Mouse (Mus musculus) stomach, postnatal 0 days (tissue): ENCODE measurements at regions not wholly inside any gene's neighbourhood (a gene's known extent, or its start where the extent isn't known, plus 50 kb on each side); places are given as distances from the start of the nearest gene placed in this dataset.

Source experiments
- ATAC-seq: fragments of 200-750 bp; cut with Nextera tagmentation; 2 replicates; pipeline ENCODE4 v1.8.0; 2017; ENCODE audit not compliant: low FRiP score, low TSS enrichment
- DNase-seq: peaks from one replicate; pipeline ENCODE4 v3.0.0-alpha.2; 2016; ENCODE audit warnings: low spot score
- H3K27ac ChIP-seq: fragments of 300-500 bp; sonication (generic); replicated peaks from 2 replicates; pipeline ENCODE4 v1.5.1; 2014; ENCODE audit warnings: mild to moderate bottlenecking, control low read depth
- H3K27me3 ChIP-seq: fragments of 300-500 bp; sonication (generic); 2 replicates; pipeline ENCODE4 v1.6.1; 2014; ENCODE audit warnings: low read length; ENCODE audit not compliant: control insufficient read depth, insufficient read depth
- H3K36me3 ChIP-seq: fragments of 300-500 bp; sonication (generic); 2 replicates; pipeline ENCODE4 v1.6.1; 2014; ENCODE audit warnings: low read length, mixed read lengths; ENCODE audit not compliant: control insufficient read depth, insufficient read depth
- H3K4me1 ChIP-seq: fragments of 300-500 bp; sonication (generic); replicated peaks from 2 replicates; pipeline ENCODE4 v1.6.1; 2014; ENCODE audit warnings: antibody characterized with exemption; ENCODE audit not compliant: control insufficient read depth, insufficient read depth
- H3K4me2 ChIP-seq: fragments of 300-500 bp; sonication (generic); replicated peaks from 2 replicates; pipeline ENCODE4 v1.6.1; 2014; ENCODE audit warnings: low read depth, mild to moderate bottlenecking, control low read depth, moderate library complexity
- H3K4me3 ChIP-seq: fragments of 300-500 bp; sonication (generic); 2 replicates; pipeline ENCODE4 v1.5.1; 2014; ENCODE audit warnings: low read depth, low read length, control low read depth
- H3K9ac ChIP-seq: fragments of 300-500 bp; sonication (generic); 2 replicates; pipeline ENCODE4 v1.6.1; 2014; ENCODE audit warnings: mild to moderate bottlenecking, low read length, control low read depth, mixed read lengths
- H3K9me3 ChIP-seq: fragments of 300-500 bp; sonication (generic); 2 replicates; pipeline ENCODE4 v1.6.1; 2016; ENCODE audit warnings: low read length; ENCODE audit not compliant: control insufficient read depth
- CTCF ChIP-seq: IDR thresholded peaks from 2 replicates; pipeline ENCODE4 v1.5.1; 2016; ENCODE audit warnings: antibody characterized with exemption, low read depth, mild to moderate bottlenecking, moderate library complexity
- EP300 ChIP-seq: optimal IDR thresholded peaks from 2 replicates; pipeline ENCODE3; 2016; ENCODE audit warnings: antibody characterized with exemption
- WGBS: fragments of 180-500 bp; shearing (Covaris S2); extraction: QIAGEN DNeasy Blood & Tissue Kit; methylation state at CpG from one replicate; pipeline ENCODE4 v1.1.7; 2014; 5-methylcytosine and 5-hydroxymethylcytosine counted together

DNA sequence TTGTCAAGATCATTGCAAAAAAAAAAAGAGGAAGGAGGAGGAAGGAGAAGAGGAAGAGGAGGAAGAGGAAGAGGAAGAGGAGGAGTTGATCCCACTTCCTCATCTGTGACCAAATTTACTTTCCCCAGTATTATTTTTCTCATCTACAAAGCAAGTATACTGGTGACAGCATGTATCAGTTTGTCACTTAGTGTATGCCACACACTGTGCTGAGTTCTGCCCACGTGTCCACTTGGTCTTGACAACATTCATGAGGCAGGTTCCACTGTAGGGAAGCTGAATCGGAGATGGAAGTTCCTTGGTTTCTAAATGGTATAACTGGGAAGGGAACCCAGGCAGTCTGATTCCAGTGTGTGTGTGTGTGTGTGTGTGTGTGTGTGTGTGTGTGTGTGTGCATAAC, 122.3 kb upstream of the Hs3st2 start:
- no peaks in the 10 kb centered on the region for H3K36me3 ChIP-seq
- 75% methylated on average over 2 of the region's 2 CpGs for whole genome bisulfite sequencing
- TF ChIP-seq CTCF, result no peak
- no peaks in the 10 kb centered on the region for H3K9me3 ChIP-seq
- no peaks in the 10 kb centered on the region for H3K4me1 ChIP-seq
- H3K4me3 ChIP-seq, result no peak overlapping the region
- no peak overlapping the region for H3K4me2 ChIP-seq
- no peak for DNase-seq
- no peak overlapping the region for H3K27ac ChIP-seq
- no peak for ATAC-seq
- H3K27me3 ChIP-seq, result no peaks in the 10 kb centered on the region
- no peak overlapping the region for H3K9ac ChIP-seq

DNA sequence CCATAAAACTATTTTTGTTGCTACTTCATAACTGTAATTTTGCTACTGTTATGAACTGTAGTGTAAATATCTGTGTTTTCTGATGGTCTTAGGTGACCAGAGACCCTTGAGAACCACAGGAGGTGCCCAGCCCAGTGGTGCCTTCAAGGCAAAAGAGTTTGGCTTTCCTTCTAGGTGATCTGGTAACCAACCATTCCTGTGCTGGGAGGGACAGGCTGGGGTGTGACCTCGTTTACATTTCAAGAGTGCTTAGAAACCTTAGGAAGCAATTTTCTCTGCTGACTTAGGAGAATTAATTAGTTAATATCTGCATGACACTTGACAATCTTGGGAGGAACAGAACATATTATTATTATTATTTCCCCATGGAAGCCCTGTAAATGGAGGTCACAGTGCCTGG, 111.1 kb upstream of the Hs3st2 start:
- H3K9me3 ChIP-seq, result no peaks in the 10 kb centered on the region
- TF ChIP-seq EP300 (no peak), CTCF (no peak)
- H3K9ac ChIP-seq, result no peak overlapping the region
- 33% methylated on average over 1 of the region's 1 CpGs for WGBS
- no peaks in the 10 kb centered on the region for H3K36me3 ChIP-seq
- no peaks in the 10 kb centered on the region for H3K27me3 ChIP-seq
- no peak overlapping the region for H3K27ac ChIP-seq
- ATAC-seq (no peak), DNase-seq (no peak)
- H3K4me3 ChIP-seq, result no peak overlapping the region
- H3K4me1 ChIP-seq, result no peaks in the 10 kb centered on the region
- H3K4me2 ChIP-seq, result no peak overlapping the region

DNA sequence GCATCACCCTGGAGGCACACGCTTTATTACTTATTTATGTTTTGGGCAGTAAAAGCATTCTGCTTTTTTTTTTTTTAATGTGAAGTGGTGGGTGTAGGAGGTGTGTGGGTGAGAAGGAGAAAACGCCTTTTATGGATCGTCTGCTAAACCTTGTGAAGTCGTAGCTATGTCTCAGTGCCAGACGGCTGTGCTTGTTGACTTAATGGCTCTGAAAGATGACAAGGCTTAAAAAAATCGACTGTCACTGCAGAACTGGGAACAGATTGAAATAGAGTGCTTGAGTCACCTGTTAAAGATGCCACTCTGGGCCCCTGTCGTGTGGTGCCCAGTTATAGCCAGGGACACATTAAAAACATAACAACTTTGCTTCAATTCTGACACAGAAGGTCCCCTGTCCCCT, 109.5 kb upstream of the Hs3st2 start:
- no peak for TF ChIP-seq CTCF
- no peak for TF ChIP-seq EP300
- Histone ChIP-seq H3K36me3 (no peaks in the 10 kb centered on the region), H3K9ac (no peak overlapping the region), H3K4me3 (no peak overlapping the region), H3K4me2 (no peak overlapping the region), H3K27me3 (no peaks in the 10 kb centered on the region), H3K27ac (no peak overlapping the region), H3K4me1 (no peaks in the 10 kb centered on the region), H3K9me3 (no peaks in the 10 kb centered on the region)
- no peak for ATAC-seq
- WGBS, result 50% methylated on average over 7 of the region's 7 CpGs
- no peak for DNase-seq

DNA sequence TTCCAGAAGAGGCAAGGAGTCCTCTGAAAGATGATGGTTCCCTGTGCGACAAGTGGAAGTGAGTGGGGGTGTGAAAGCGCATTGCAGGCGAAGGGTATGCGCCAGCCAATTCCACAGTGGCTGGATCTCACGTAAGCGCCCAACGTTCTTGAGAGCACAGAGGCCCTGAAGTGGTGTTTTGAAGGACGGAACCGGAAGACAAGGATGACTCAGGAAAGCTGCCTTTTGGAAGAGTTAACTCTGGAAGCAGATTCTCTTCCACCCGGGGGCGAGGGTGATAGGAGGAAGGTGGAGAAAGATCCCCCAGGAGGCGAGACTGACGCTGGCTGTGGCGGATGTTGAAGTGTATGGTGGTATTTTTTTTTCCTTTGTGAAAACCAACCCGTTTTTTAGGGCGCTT, 101.9 kb upstream of the Hs3st2 start:
- TF ChIP-seq CTCF (no peak), EP300 (no peak)
- WGBS, result 76% methylated on average over 16 of the region's 16 CpGs
- DNase-seq (no peak), ATAC-seq (no peak)
- Histone ChIP-seq H3K36me3 (no peaks in the 10 kb centered on the region), H3K9ac (no peak overlapping the region), H3K27ac (no peak overlapping the region), H3K9me3 (no peaks in the 10 kb centered on the region), H3K4me3 (no peak overlapping the region), H3K4me1 (no peaks in the 10 kb centered on the region), H3K4me2 (no peak overlapping the region), H3K27me3 (no peaks in the 10 kb centered on the region)

DNA sequence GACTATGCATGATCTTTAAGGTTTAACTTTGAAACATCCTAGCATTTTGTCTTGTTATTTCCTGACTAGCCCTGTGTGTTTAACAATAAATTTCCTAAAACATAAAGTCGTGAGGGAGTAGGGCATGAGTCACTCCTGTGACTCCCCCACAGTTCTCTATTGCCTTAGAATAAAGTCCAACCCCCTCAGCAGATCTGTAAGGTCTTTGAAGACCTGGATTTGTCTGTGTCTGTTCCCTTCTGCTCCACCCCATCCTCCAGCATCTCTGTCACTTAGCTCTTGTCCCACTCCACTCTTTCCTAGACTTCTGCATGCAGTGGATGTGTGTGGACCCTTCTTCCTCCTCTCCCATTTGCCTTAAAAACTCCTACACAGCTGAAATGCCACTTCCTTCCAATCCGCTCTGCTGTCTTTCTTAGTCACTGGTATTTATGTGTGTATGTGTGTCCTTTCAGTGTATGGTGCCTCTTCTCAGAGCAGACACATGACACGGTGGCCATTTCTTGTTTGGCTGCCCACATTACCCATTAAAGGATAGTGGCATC, 95.4 kb upstream of the Hs3st2 start:
- no peak overlapping the region for H3K9ac ChIP-seq
- H3K4me1 ChIP-seq, result no peaks in the 10 kb centered on the region
- DNase-seq, result no peak
- no peak overlapping the region for H3K27ac ChIP-seq
- H3K36me3 ChIP-seq, result no peaks in the 10 kb centered on the region
- no peak for TF ChIP-seq CTCF
- TF ChIP-seq EP300, result no peak
- no peaks in the 10 kb centered on the region for H3K9me3 ChIP-seq
- H3K4me3 ChIP-seq, result no peak overlapping the region
- no peak for ATAC-seq
- no peak overlapping the region for H3K4me2 ChIP-seq
- WGBS, result 76% methylated on average over 3 of the region's 3 CpGs
- no peaks in the 10 kb centered on the region for H3K27me3 ChIP-seq

DNA sequence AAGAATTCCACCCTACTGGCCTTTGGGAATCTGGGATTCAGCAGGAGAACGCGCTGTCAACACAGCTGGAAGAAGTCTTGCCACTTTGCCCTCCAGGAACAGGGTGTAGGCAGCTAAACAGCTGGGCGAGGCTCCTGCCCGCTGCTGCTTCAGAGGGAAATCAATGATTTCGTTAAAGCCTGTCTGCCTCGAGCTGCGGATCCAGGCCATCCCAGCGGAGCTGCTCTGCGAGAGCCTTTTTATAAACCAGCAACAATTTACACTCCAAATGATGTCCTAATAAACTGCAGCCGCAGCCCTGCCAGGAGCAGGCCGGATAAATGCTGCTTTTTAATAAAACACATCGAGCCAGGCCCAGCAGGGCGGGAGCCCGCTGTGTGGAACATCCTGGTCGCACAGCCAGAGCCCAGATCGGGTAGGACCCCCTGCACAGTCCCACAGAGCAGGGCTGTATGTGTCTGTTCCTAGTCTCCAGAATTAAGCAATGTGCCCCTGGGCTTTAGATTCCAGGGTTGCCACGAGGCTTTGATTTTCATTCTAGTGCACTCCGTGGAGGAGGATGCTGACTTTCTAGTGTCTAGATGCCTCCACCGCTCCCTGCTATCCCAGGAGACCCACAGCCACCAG, 78.6 kb upstream of the Hs3st2 start:
- ATAC-seq, result no peak
- H3K4me2 ChIP-seq, result no peak overlapping the region

More for the DNA sequence above, 78.6 kb upstream of the Hs3st2 start:
- H3K36me3 ChIP-seq, result no peaks in the 10 kb centered on the region
- H3K4me1 ChIP-seq, result no peaks in the 10 kb centered on the region
- TF ChIP-seq CTCF (no peak), EP300 (no peak)
- no peak for DNase-seq
- H3K9me3 ChIP-seq, result no peaks in the 10 kb centered on the region
- no peak overlapping the region for H3K4me3 ChIP-seq
- H3K9ac ChIP-seq, result no peak overlapping the region
- H3K27me3 ChIP-seq, result no peaks in the 10 kb centered on the region
- WGBS, result 15% methylated on average over 19 of the region's 19 CpGs
- H3K27ac ChIP-seq, result no peak overlapping the region
